Mouse (Mus musculus) stomach, postnatal 0 days (tissue): ENCODE results near the gene Gm49383.

ENCODE experiments used
- CTCF ChIP-seq: IDR thresholded peaks from 2 replicates; pipeline ENCODE4 v1.5.1; 2016; ENCODE audit warnings: antibody characterized with exemption, low read depth, mild to moderate bottlenecking, moderate library complexity
- EP300 ChIP-seq: optimal IDR thresholded peaks from 2 replicates; pipeline ENCODE3; 2016; ENCODE audit warnings: antibody characterized with exemption

DNA sequence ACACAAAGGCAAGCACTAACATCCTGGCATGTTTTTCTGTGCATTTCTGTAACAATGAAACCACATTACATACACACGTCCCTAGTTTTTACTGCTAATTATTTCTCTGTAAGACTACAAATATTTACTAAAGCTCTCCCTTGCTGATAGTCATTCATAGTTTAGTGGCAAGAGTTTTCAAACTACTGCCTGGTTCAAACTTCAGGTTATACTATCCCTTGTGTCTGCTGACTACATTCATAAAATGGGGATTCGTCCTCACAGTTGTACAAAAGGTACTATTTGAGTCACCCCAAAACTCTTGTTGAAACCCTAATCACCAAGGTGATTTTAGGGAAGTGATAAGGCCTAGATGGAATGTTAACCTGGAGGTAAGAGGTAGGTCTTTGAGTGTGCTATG, 41.0 kb downstream of the Gm49383 start:
- no peak for TF ChIP-seq CTCF
- TF ChIP-seq EP300 = no peak
